Mouse (Mus musculus) left cerebral cortex, adult 18-20 months (tissue): Measurements from ENCODE around the gene Xrcc5. TPM values are rescaled to one million over a fixed set of nuclear protein-coding genes. Genes with fewer than 3 reads are reported as not detected.

ENCODE experiments used
- DNase-seq, 2 experiments: peaks; one replicate each; pipeline ENCODE4 v3.0.0; 2021 to 2022; ENCODE audit warnings: low spot score in 2 of 2, mixed read lengths in 1 of 2
- total RNA-seq, 2 experiments: library from RNA; stranded (reverse); gene quantifications; 2 replicates each; pipeline ENCODE4 v1.2.3; 2021

The Xrcc5 gene
- total RNA-seq, 2 experiments from 2014 or later = 18.5 to 22.2 TPM

DNA sequence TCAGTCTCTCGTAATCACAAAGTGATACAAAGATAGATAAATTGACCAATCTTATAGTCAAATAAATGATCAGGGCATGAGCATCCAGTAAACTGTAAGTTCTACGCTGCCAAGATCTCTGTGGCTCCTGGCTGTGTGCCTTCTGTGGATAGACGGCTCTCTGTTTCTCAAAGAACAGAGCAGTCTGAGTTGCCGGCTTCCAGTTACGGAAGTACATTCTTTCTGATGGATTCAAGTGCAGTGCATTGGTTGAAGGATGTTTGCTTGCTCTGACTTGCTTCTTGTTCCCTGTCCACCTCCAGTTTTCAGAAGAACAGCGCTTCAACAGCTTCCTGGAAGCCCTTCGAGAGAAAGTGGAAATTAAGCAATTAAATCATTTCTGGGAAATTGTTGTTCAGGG, 75.8 kb downstream of the Xrcc5 start:
- no peak for DNase-seq

DNA sequence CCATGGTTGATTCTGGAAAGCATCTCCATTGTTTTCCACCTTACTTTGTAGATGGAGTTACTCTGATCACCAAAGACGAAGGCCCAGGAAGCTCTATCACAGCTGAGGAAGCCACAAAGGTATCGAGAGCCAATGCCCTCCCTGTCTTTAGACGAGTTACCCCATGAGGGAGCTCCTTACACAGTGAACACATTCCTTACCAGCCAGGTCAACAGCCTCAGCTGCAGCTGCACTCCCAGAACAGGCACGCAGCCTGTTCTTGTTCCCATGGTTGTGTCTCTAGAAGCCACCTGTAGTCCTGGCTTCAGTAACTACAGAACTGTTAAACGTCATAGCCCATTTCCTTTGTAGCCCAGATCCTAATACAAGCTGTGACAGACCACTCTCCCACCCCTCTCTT, 76.4 kb downstream of the Xrcc5 start:
- DNase-seq = no peak

DNA sequence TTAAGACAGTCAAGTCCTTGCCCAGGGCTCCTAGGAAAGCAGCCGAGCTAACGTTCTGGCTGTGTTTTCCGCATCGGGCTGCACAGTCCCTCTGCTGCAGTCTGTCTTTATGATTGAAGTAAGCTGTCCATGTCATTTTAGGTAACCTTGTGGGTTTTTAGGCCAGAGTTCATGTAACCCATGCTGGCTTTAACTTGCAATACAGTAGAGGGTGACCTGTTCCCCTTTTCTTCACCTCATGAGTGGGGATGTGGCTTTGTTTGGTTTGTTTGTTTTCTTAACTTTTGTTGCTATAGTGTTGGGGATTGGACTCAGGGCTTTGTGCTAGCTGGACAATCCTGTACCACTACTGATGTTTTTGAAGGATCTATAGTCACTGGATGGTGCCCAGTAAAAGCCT, 83.2 kb downstream of the Xrcc5 start:
- DNase-seq = no peak

DNA sequence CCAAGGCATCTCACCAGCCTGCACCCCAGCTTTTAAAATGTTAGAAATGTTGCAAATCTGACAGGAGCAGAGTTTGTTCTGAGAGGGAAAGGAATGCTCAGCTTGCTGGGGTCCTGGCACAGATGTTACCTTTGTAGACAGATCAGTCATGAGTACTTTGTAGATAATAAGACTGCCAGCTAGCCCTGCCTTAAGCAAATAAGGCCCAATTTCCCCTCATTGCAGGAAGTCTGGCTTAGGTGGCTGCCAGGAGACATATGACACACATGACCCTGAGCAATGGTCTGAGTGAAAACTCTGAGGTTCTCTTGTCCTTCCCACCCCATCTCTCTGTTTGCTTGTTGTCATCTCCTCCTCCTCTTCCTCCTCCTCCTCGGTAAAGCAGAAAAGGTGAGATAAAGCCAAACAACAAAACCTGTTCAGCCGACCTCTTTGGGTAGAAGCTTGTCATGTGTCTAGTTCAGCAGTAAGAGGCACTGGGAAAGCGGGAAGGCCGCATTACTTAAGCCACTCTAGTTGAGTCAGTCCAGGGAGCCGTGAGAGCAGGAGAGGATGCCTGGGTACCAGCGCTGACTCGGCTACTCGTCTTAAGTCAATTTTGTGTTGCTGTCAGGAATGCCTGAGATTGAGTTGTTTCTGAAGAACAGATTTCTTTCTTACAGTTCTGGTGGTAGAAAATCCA, 92.6 kb downstream of the Xrcc5 start:
- no peak for DNase-seq

DNA sequence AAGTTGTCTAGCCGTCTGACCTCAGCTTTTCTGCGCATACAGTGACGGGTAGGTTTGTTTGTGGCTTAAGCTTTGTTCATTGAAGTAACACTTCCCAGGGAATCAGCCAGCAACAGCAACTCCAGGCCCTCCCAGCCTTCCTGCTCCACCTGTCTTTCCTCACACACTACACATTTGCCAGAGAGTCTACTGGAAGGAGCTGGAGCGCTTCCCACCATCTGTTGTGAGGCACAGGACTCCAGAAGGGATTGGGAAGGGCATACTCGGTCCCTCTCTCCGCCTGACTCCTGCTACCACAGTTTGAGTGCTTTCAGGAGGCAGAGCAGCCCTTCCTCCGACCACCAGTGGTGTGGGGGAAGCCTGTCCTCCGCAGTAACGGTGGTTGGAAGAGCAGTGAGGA, 93.4 kb downstream of the Xrcc5 start:
- DNase-seq = peak; percentile 16 to 33

DNA sequence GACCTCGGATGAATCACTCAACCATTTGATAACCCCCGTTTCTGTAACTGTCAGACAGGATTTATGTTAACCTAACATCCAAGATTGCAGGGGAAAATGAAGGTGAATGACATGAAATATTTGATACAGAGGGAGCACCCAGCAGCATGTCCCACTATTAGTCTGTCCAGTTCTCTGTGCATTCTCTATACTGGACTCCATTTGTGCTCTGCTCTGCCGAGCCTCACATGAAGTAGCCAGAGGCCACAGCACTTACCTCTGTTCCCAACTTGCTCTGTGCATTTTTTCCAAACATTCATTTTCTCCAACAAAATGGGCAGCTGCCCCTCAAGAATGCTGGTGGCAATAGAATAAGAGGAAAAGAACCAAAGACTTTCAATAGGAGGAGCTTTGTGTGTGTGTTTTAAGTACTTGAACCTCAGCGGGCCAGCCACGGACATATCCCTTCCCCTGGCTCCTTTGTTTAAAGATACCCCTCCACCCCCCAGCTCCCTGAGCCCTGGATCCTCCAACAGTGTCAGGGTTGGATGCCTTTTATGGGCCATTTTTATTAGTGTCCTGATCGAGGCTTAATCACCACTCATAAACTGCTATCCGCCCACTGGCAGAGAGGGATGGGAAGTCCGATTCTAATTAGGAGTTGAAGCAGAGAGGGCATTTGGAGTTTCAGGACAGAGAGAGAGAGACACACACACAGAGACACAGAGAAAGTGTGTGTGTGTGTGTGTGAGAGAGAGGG, 94.3 kb downstream of the Xrcc5 start:
- DNase-seq = no peak

DNA sequence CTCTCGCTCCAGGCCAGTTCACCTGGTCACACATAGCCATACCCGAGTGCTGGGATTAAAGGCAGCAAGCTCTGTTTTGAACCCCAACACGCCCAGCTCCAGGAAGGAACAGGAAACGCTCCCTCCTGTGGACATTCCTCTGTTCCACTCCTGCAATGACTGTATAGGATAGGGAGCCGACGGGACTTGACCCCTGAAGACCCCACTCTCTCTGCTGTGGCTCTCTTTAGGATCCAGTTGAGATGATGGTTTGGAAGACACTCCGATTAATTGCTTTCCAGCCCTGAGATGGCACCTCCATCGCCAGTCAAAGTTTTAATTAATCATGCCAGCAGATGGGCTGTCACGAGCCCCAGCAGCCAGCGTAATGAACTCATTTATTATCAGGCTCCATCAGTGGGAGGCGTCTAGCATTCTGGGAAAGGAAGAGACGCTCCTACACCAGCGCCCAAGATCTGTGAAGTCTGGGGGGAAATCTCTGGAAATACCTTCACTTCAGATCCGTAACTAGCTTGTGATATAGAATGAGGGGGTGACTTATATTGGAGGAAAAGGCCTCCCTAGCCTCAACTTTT, 99.4 kb downstream of the Xrcc5 start:
- no peak for DNase-seq

DNA sequence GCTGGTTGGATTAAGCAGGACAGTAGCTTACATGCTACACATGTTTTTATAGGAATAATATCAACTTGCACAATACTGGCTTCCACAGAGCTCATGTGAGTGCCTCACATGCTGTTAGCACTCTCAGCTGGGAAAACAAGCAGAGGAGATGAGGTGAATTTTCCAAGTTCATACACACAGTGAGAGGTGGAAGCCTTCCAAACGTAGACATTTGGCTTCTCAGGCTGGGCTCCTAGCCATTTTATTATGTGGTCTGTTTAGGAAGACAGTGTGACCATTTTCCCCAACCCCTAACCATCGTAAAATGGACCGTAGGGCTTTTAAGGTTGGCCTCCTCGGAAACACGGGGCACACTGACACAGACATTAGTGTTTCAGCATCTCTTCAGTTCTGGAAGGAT, 102.7 kb downstream of the Xrcc5 start:
- DNase-seq = no peak

DNA sequence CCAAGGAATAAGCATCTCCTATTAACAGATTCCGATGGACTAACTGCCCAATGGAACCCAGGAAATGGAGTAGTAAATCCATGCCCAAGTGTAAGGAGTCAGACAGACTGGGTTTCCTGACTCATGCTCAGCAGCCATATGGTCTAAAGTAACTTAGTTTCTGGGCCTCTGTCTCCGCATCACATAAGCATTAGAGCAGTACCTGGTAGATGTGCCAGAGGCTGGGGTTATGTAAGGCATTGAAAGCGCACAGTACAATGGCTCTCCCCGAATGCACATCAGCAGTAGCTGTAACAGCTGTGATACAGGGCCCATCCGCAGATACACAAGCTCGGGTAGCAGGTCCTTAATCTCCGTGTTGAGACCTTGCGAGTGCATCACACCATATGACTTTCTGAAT, 103.9 kb downstream of the Xrcc5 start:
- no peak for DNase-seq

DNA sequence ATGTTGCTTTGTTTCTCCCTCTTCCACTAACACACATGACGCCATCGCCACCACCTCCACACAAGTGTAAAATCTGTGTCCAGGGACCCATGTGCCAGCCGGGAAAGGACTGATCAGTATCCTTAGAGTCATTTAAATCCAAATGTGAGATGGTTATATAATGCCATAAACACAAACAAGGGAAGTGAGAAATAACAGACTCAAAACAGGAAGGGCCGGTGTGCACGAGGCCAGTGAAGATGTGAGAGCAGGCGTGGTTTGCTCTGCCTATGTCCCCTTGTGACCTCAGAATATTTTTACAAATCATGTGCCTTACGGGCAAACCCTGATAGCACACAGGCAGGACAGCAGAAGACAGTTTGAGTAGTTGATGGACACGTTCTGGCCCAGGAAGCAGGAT, 106.0 kb downstream of the Xrcc5 start:
- DNase-seq = no peak

DNA sequence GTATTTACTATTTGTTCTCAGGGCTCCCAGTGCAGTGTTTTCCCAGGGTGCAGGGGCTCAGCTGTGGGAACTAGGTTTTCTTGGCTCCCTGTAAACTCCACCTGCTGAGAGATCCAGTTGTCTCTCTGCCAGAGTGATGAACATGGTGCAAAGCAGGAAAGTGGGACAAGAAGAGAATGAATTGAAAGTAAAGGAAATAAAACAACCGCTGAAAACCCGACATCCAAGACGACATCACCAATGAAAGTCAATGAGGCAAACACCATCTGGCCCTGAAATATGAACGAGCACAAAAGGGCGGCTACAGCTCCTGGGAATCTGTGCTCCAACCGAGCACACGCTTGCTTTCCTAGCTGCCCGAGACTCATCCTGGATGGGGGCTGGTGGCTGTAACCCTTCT, 106.9 kb downstream of the Xrcc5 start:
- peak in 1 of 2 experiments; percentile 5 for DNase-seq

DNA sequence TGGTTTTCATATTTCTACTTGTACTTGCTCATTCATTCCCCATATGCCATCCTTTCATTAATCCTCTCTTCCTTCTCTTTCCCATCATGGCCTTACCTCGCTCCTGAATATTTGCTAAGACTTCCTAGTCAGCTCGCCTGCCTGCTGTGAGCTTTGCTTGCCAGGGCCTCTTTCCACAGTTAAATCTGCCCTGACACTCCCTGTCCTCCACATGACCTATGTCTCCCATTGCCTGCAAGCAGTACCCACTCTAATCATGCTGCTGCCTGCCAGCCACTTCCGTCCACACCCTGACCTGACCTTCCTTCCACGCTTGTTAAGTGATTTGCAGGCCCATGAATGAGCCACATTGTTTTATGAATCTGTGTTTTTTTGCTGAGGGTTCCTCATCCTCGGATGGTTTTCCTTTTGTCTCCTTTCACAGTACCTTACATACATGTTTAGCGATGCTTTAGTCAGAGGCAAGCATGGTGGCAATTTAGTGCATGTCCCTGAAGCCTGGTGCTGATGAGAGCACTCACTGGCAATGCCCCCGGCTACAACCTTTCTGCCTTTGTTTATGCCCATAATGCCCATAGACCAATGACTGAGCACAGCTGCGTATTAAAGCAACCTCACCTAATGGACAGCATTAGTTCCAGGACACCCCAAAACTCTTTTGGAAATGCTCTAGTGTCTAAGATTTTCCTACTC, 107.5 kb downstream of the Xrcc5 start:
- no peak for DNase-seq

DNA sequence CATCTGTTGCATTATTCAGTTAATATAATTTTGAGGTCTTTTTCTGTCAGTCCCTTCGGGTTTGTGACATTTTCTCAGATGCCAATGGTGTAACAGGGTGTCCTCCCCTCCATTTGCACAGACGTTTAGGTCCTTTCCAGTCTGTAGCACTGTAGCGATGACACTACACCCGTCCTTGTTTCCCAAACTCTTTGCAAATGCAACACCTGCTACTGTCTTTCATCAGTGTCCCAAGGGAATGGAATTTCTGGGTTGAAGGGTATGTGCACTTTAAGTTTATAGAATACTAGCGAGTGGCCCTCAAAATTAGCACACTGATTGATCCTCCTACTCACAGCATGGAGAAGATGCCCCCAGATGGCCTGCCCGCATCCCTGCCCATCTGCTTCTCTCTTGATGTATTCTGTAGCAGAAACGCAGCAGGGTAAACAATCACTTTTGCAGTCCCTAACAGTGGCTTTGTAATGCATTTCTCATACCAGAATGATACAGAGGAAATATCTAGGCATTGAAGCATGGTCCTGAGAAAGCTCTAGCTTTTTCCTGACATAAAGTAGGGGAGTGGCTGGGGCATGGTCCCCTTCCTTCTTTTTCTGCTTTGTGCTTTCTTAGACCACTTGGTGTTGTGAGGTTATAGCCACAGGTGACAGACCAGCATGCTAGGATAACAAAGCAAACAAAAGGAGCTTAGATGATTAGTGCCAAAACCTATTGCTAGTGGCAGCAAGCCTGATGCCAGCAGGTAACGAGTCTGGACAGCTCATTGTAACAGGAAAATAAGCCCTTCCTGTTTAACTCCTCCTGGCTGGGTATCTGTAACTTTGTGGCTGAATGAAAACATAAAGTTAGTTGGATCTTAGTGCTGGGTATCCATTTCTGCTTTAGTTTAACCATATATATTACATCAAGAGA, 111.8 kb downstream of the Xrcc5 start:
- no peak for DNase-seq

DNA sequence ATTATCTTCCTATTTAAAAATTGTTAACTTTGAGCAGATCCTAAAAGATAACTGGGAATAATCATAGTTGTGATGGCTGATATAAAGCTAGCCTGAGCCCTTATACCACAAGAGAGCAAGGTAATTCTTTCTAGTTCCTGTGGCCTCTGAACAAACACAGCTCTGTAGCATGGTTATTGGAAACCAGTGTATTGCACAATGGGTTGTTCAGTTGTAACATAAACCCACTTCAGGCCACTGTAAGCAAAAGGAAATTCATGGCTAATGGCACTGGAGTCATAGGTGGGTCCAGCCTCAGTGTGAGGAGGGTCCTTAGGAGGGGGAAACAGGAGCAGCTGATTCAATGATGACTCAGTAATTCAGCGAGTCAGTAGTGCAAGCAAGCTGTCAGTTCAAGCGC, 113.0 kb downstream of the Xrcc5 start:
- no peak for DNase-seq

DNA sequence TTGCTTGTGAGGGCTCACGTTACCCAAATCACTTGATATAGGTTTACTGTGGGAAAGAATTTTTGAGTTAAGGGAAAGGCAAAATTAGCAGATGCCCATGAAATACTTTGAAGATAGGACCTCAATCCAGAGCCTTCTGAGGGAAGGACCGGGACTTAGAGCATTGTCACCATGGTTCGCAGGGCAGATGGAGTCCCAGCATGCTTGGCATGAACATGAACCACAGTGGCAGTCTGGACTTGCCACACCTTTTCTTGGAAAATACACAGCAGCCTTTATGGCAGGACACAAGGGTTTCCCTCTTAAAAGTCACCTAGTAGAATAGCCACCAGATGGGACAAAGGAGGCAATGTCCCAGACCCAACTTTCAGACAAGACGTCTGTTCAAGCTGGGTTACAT, 114.9 kb downstream of the Xrcc5 start:
- DNase-seq = no peak

DNA sequence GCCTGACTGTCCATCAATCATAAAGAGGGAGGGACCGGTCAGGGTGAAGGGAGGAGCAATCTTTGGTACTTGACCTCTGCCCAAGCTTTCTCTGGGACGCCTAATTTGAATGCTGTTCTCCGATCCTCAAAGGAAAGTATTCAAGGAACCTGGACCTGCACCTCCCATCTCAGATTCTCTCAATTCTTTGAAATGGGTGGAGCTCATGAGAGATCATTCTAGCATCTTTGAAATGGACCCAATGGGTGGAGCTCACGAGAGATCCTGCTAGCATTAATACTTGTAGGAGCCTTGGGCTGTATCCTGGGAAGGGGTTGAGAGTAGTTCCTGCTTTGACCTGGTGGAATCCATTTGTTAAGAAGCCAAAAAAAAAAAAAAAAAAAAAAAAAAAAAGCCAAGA, 119.2 kb downstream of the Xrcc5 start:
- no peak for DNase-seq

DNA sequence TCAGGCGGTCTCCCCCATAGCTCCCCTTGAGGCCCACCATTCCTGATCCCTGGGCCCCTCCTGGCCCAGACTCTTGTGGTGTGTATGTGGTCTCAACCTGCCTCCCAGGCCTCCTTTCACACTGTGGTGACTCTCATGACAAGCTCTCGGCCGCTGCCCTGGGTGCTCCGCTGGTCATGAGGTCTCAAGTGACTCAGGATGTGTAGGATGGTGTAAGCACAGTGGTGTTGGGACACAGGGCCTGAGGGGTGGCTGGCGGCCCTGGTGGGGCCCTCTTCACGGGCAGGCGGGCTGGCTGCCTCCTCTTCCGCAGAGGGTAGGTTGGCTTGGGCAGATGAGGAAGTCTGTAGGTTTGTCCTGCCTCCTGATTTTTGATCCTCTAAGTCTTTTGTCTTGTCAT, 121.3 kb downstream of the Xrcc5 start:
- DNase-seq = no peak

DNA sequence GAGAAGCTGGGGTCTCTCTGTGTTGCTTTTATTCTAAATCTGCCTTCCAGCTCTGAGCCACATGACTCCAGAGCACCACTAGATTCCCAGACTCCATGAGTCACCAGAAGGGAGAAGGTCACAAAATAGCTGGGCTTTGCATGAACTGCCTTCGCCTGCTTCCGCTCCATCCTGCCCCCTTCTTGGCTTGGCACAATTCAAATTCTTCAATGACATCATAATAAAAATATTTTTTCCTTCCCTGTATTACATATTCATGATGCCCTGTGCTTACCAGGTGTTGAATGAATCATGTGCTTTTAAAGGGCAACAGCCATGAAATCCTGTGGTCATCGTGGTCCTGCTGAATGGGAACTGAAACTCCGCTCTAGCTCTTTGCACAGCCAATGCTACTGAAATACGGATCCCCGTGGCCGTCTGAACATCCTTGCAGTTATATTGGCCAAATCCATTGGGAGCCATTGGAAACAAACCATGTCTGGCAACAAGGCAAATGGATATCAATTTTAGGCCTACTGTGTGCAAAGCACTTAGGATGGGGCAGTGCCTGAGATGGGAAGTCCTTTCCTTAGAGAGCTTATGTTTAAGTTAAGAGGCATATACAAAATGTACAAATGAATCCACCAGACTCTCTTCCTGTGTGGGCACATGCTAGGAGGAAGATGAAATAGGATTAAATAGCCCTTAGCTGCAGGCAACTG, 122.0 kb downstream of the Xrcc5 start:
- DNase-seq = no peak

DNA sequence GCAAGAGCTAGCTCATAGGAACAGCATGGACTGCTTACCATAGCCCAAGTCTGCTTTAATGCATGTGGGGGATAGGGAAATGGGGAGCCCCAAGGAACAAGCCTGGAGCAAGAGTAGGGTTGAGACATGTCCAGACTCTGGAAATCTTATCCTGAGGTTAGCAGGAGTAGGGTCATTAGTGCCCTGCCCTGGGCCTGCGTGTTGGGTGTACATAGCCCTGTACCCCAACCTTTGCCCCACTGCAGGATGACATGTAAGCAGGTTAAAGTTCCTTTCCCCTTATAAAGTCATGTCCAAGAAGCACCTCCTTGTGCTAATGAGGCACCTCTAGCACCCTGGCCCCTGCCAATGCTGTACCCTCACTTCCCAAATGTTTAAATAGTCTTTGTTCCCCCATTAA, 125.4 kb downstream of the Xrcc5 start:
- no peak for DNase-seq

DNA sequence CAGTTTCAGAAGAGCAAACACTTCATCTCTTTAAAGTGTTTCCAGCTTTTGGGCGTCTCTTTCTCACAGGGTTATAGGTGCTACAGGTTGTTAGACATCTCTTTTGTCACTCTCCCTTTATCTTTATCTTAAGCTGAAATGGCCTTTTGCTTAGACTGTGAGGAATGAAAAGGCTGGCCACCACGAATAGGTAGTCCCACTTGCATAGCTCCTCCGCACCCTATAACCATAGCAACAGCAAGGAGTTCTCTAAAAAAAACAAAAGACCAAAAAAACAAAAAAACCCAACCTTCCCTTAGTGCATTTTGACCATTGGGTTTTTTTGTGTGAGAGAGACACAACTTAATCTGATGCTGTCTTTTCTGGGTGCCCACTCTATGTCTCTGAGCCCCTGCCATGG, 127.3 kb downstream of the Xrcc5 start:
- no peak for DNase-seq
